Mouse (Mus musculus) bone marrow, adult 2 months (tissue): ENCODE measurements around the gene Ipcef1.

ENCODE experiments used
- CTCF ChIP-seq: fragments of 200-500 bp; IDR thresholded peaks from 2 replicates; pipeline ENCODE4 v1.5.1; 2011; ENCODE audit warnings: low read length, control low read depth; ENCODE audit not compliant: control insufficient read depth, insufficient read depth
- POLR2A ChIP-seq: fragments of 200-500 bp; IDR thresholded peaks from 2 replicates; pipeline ENCODE4 v1.6.1; 2011; ENCODE audit warnings: low read depth, mild to moderate bottlenecking, control low read depth, low read length, borderline replicate concordance; ENCODE audit not compliant: control insufficient read depth

DNA sequence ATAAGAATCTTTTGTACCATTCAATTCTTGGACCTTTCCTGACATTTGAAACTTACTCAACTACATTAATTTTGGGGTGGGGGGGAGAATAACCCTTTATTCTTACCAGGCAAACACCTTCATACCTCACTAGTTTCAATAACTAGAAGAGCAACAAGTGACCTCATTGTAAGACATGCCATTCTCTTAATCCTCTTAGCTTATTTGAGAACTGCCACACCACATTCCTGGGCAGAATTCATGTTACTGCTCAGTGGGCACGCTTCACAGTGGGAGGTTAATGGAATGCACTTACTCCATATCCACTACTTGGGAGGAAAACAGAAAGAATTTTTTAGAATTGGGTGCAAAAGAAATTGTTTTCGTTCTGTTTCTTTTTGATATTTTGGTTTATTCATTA, 203.4 kb downstream of the Ipcef1 start:
- TF ChIP-seq CTCF (no peak), POLR2A (no peak)
